Mouse (Mus musculus) kidney, adult 11 months (tissue): ENCODE results near the gene Cers4.

Source experiments
- DNase-seq: peaks from one replicate; pipeline ENCODE4 v3.0.0; 2022

The Cers4 gene

DNA sequence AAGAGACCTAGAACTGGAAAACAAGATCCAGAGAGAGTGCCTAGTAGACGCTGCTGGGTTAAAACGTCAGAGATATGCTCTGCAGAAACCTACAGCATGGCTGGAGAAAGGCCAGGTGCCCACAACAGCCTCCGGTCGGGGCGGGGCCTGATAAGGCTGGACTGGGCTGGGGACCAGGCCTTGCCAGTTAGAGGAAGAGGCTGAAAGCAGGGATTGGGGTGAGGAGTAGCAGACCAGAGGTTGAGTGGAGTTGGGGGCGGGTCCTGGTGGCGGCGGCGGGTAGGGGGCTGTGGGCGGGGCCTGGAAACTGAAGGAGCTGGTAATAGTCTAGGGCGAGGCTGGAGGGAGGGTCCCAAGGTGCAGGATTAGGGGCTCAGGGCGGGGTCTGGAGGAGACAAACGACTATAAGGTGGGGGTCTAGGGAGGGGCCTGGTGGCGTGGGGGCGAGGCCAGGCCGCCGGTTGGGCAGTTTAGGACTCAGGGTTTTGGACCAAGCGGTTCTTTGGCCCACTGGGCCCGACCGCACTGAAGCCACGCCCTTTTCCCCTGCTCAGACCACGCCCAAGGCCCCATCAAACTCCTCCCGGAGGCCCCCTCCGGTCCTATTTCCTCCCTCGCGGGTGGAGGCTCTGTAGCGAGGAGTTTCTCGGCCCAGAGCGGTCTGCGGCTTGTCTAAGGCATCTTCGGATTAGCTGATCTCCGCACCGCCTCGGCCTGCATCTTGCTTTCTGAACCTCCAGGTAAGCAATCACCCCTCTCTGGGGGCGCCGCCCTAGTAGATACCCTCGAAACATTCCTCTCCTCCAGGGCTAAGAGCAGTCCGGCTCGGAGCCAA, at the start of gene Cers4:
TSS of gene Cers4 (plus strand) at position 176 of the 835 bp plus-strand sequence.
- peak; percentile 79 for DNase-seq

DNA sequence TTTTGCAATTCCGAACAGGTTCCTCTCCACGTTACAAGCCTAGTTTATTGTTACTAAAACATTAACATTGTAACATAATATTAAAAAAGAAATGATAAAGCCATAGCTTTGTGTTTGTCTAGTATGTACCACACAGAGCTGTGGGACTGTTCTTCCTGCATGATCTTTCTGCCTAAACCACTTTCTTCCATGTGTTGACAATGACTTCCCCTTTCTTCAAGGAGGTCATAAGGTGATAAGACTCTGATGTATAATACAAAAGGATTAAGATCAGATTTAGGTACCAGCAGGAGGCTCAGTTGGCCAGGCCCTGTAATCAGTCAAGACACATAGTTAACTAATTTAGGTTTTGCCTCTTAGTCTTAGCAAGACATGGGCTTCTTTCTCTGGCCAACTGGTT, 34.7 kb upstream of the Cers4 start:
- no peak for DNase-seq

DNA sequence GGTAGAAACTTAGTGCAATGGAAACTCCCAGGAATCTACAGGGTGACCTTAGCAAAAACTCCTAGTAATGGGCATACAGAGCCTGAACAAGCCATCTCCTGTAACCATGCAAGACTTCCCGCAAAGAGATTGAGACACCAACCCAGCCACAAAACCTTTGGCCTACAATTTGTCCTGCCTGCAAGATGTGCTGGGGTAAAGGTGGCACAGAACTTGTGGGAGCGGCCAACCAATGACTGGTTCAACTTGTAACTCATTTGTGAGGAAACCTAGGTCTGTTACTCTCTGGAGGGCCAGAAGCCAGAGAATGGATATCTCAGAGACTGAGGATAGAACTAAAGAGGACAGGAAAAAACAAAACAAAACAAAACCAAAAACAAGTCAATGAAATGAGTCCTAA, 29.8 kb upstream of the Cers4 start:
- no peak for DNase-seq

DNA sequence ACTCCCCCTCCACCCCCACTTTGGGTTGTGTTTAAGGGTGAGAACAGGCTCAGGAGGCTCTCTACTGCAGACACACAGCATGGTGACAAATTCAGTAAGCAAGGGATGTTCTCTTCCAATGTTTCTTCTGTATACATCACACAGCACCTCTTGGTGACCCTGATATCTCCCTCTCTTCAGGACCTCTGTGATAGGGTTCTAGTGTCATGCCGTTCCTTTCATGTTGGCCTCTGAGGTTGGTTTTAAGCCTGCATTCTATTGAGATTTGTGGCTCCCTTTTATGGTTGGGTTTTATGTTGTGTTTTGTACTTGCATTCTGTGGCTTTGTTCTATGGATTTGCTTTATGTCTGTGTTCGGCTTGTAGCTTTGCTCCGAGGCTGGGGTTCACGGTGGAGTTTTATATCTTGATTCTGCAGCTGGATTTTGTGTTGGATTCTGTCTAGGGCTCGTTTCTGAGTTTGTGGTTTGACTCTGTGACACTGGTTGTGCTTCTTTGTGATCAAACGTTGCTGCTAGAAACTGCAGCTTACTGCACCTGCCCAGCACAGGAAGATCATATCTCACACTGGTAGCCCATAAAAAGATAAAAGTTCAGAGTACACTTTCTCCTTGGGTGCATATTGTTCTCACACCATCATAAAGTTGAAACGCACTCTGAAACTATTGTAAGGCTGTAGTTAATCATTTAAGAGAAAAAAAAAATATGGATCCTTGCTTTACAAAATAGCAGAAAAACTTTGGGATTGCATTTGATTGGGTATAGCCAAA, 18.2 kb upstream of the Cers4 start:
- DNase-seq, result no peak

DNA sequence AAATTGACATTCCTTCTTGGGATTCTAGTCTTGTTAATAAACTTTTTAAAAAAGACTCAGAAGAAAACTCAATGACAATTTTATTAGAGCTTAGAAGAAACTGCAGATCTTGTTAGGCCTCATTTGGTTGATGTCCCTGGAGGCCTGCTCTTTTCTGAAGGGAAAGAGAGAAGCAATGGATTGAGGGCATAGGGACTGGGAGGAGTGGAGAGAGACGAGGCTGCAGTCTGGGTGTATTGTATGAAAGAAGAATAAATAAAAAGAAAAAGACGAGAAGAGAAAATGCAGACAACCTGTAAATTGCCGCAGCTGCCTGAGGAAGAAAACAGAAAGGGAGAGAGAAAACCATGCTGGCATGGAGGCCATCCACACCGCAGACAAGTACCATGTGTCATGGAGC, 11.7 kb upstream of the Cers4 start:
- DNase-seq, result no peak

DNA sequence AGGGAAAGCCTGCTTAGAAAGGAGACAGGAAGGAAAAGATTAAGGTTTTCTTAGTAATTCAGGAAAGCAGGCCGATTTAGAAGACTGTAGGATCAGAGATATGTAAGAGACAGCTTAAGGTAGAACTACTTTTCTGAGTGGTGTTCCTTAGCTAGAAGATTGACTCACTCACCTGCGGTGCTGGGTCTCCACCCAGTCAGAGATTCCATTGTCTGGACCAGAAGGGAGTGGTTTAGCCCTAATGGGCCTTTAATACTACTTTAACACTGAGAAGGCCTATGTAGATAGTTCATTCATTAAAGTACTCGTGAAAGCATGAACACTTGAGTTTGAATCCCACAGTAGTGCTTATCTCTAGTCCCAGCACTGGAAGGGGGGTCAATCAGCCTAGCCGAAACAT, 11.2 kb upstream of the Cers4 start:
- DNase-seq, result no peak

DNA sequence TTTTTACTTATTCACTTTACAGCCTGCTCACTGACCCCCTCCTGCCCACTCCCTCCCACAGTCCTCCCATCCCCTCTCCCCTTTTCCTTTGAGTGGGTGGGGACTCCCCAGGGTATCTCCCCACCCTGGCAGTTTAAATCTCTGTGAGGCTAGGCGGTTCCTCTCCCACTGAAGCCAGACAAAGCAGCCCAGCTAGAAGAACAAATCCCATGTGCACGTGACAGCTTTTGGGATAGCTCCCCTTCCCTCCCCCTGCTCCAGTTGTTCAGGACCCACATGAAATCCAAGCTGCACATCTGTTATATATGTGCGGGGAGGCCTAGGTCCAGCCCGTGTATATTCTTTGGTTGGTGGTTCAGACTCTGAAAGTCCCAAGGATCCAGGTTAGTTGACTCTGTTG, 10.3 kb upstream of the Cers4 start:
- no peak for DNase-seq

DNA sequence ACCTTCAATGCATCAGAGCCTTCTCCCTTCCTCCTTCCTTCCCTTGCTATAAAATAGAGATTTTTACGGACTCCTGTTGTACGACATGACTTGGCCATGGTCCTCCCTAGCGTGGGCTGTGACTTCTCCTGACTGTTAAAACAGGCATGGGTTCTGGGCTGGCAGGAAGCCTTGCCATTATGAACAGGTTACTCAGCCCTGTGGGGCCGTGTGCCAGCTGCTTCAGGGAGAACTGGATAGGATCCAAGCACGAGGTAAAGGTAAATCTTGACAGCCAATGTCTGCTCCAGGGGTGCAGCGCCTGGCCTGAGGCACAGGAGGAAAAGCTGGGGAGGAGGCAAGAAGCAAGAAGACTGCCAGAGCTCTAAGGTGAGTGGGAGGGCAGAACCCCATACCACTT, 9.5 kb upstream of the Cers4 start:
- peak; percentile 49 for DNase-seq

DNA sequence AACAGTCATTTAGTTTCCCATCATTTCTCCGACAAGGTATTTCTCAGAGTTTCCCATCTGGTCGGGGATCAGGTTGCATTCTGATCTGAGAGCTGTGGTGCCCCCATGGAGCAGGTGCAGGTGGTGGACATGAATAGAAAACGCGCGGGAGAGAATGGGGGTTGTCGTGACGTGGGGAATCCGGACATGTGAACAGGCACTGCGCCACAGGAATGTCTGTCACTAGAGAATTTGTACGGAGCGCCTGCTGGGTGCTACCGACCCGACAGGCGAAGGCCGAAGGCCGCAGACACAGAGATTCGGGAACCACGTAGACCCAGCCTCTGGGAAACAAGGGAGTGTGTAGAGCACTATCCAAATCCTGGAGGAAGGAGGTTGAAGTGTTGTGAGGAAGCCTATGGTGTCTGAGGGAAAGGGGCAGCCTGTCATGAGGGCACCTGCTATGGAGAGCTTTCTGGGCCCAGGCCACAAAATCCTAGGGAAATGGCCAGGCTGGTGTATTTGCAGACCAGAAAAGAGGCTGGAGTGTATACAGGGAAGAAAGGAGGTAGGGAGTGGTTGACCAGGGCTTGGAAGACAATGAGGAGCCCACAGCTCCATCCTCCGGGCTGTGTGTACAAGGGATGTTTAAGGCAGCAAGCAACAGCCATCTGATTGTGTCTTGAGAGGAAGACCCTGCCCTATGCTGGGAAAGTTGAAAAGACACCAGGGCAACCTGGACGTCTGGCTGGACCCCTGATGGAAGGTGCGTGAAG, 1.0 kb downstream of the Cers4 start:
- peak; percentile 41 for DNase-seq

DNA sequence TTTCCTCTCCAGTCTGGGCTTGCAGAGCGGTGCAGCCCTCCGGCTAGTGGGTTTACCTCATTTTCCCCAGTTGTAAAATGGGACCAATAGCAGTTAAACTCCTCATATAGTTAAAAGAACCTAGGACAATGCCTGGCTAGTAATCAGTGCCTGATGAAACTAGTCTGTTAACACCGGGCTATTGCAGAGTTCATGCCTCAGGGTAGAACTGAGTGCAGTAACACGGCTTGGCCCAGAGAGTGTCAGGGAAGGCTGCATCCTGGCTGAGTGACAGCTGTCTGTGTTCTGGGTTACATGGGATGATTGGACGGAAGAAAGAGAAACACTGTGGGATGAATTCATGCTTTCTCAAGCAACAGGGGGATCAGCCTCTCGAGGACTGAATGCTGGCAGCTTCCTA, 3.1 kb downstream of the Cers4 start:
- DNase-seq, result no peak

DNA sequence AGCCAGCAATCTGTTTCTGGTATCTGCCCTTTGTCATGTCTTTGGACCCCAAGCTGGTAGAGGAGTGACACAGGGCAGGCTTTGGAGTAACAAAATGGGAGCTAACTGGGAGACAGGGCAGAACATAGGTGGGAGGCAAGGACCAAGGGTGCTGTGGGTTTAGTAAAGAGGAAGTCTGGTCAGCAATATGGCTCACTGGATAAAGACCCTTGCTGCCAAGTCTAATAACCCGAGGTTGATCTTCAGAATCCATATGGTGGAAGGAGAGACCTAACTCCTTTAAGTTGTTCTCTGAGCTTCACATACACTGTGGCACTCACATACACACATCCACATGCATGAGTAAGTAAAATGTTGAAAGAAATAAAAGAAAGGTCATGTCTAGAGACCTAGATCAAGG, 4.8 kb downstream of the Cers4 start:
- no peak for DNase-seq

DNA sequence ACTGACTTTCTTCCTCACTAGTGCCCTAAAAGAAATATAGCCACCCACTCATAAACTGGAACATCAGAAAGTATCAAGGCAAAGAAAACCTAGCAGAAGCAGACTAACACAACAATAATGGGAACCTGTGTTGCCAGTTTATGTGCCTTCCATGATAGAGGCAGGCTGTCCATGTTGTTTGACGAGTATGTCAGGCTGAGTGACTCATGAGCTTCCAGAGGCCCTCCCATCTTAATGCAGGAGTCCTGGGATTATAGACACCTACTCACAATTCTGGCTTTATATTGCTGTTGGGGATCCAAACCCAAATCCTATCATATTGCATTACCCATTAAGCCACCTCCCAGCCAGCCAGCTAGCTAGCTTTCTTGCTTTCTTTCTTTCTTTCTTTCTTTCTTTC, 12.5 kb downstream of the Cers4 start:
- no peak for DNase-seq

DNA sequence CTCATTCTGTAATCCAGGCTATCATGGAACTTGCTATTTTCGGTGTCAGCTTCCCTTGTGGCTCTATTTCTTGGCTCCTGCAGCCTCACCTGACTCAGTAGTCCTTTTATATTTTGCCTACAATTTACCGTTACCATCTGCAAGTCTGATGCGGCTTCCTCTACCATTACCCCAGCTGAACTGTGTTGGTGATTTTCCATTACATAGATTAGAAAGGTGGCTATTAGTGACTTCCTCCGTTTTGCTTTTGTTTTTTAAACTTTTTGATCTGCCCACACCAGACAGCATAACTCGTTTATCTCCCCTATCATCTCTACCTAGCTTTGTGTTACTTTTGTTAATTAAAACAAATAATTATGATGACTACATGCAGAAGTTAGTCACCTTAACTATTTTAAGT, 14.7 kb downstream of the Cers4 start:
- no peak for DNase-seq

DNA sequence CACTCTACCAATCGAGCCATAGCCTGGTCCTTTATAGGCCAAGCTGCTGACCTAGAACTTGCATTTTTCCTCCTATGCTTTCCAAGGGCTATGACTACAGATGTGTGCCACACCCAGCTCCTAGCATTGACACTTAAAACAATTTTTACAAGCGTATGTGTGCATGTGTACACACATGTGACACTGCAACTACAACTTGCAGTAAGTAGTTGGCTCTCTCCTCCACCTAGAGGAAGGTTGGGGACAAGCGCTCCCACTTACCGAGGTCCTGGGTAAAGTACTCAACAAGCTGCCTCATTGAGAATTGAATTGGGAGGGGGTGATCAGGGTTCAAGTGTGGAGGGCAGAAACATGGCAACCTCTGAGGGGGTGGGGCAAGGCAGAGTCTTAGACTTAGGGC, 18.0 kb downstream of the Cers4 start:
- DNase-seq, result no peak

DNA sequence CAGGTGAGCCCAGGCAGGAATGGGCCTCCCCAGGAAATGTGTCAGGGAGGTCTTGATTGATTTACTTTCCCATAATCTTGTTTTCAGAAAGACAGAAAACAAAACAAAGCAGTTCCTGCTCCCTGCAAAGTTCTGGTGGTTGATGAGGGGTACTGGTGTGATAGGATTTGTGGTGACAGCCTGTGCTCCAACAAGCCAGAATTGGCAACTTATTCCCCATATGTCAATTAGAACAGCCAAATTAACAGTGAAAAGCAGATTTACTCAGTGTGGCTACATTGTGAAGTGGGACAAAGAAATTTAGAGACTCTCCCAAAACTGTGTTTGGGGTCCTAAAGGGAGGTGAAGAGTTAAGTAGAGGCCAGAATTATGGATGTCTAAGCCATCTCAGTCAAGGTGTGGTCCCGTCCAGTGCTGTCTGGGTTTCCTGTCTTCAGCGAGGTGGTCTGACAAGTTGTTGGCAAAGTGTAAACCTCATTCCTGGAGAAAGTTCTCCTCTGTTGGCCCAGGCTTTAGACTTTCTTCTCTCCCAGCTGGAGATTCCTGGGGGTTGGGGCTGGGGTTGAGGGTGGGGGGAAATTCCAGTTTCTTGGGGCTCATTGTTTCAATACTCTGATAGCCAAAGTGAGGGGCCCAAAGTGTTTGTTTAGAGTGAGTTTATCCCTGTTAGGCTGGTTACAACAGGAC, 18.7 kb downstream of the Cers4 start:
- no peak for DNase-seq

DNA sequence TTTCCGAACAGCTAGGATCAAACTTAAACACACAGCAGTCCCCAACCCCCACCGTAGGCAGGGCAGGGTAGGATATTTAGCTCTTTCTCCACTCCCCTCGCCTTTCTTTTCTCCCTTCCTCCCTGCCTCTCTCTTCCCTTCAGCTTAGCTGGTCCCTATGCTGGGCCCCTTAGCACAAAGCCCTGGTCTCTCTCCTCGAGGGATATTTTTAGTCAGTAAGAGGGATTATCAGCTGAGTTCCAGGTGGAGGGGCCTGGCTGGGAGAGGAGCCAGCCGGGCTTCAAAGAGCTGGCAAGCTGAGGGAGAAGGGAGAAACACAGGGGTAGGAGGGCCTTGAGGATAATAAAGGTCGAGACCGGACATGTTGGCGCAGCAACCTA, 19.3 kb downstream of the Cers4 start:
- DNase-seq, result no peak

DNA sequence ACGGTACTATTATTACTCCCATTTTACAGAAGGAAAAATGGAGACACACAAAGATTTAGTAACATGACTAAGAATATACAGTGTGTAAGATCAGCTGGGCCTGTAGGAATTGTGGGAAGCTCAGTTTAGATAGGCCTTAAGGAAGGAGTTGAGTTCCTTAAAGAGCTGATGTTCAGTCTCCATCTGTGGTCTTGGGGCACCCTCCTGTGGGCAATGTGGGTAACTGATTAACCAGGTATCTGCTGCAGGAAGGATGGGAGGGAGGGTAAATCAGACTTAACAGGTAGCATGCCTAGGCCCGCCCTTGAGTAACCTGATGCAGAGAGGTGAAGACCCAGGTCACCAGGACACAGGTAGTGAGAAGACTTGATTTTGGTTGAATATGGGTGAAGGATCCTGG, 23.3 kb downstream of the Cers4 start:
- peak; percentile 24 for DNase-seq

DNA sequence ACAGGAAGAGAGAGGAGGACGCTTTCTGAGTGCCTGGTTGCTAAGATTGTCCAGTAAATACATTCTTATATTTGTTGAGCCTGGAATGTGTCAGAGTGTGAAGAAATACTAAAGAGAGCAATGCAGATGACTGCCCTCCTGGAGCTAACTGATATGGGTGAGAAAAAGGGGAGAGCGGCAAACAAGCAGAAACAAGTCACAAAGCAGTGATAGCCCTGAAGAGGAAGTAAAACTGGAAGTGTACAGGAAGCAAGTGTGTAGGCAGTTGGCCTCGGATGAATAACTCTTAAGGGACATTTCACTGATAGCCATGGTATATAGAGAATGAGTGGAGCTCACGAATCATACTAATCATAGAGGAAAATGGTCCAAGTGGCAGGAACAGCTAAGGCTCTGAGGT, 28.6 kb downstream of the Cers4 start:
- no peak for DNase-seq

DNA sequence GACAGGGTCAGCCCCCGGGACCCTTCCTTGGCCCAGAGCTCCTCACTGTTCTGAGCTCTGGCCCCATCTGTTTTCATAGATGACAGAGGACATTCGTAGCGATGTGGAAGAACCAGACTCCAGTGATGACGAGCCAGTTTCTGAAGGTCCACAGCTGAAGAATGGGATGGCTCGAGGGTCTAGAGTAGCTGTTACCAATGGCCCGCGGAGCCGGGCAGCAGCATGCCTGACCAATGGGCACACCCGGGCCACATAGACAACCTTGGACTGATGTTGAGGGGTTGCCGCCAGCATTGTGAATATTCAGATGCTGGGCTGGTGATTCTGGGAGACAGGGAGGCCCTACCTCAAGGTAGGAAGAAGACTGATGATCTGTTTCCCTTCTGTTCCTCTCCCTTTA, 30.7 kb downstream of the Cers4 start:
- no peak for DNase-seq
